Mouse (Mus musculus) ES-E14 (cell line): ENCODE data around the gene Usp12.

Experiments
- CHD2 ChIP-seq: IDR thresholded peaks from 2 replicates; pipeline ENCODE4 v1.6.1; 2014; ENCODE audit warnings: mild to moderate bottlenecking, low read depth, low read length, inconsistent platforms
- HCFC1 ChIP-seq: IDR thresholded peaks from 2 replicates; pipeline ENCODE4 v1.6.1; 2012; ENCODE audit warnings: low read length, inconsistent platforms, borderline replicate concordance; ENCODE audit not compliant: insufficient read depth
- ZC3H11A ChIP-seq: IDR thresholded peaks from 2 replicates; pipeline ENCODE4 v1.6.1; 2012; ENCODE audit warnings: low read depth, mild to moderate bottlenecking, inconsistent platforms, low read length, borderline replicate concordance
- ZNF384 ChIP-seq: IDR thresholded peaks from 2 replicates; pipeline ENCODE4 v1.6.1; 2012; ENCODE audit warnings: low read depth, low read length, inconsistent platforms

- TF ChIP-seq CHD2 (no peak), ZNF384 (no peak), HCFC1 (no peak), ZC3H11A (no peak)
Observed at GRCm38 (mm10) chr5:146750273-146750672, 44.5 kb downstream of the Usp12 start.
